In genomic region chr1:74668371-74668770, GRCm38 (mm10) we compare ENCODE assay signal across 25 mouse cellular contexts. TPM values are rescaled to one million over a fixed set of nuclear protein-coding genes. Genes with fewer than 3 reads are reported as not detected.
DNase-seq lines count a peak whose midpoint lies in the region; ATAC-seq and TF ChIP-seq lines count a peak whose summit lies in the region.
"Had no signal": no experiment of that assay in that cellular context is flagged by ENCODE, and none has a peak within 500 bp of the region (broad histone marks: within the 10 kb centered on the region; RNA-seq: fewer than 3 reads in every experiment).

No protein-coding gene starts in this region.

- peaks cover 14% of the 10 kb centered on the region for H3K36me3 ChIP-seq in heart, adult 2 months (ENCODE audit: control insufficient read depth, insufficient read depth, low read length)
- peaks cover 8% of the 10 kb centered on the region; the same call in 1 of the 2 replicates for H3K36me3 ChIP-seq in heart, embryonic 16.5 days (ENCODE audit: control insufficient read depth, insufficient read depth)
- H3K36me3 ChIP-seq in kidney, embryonic 16.5 days (ENCODE audit: insufficient read depth, low read length): no peaks in the 10 kb centered on the region

- ATAC-seq in heart, embryonic 16.5 days (replicated peaks; ENCODE audit: extremely low read depth, insufficient read depth, low FRiP score): no peak
- ATAC-seq in kidney, embryonic 16.5 days (ENCODE audit: low FRiP score, low TSS enrichment): no peak
- ATAC-seq: CD4-positive, CD25-positive, alpha-beta regulatory T cell, adult 4 months; forebrain, embryonic 14.5 days; forebrain, postnatal 0 days; hindbrain, postnatal 0 days; inflammation-experienced regulatory T-cells, adult 6 months; intestine, embryonic 16.5 days had no signal

- 59% methylated on average over 3 of the region's 3 CpGs for WGBS in heart, adult 2 months
- WGBS in heart, embryonic 16.5 days: 63% methylated on average over 3 of the region's 3 CpGs
- 88% methylated on average over 3 of the region's 3 CpGs for WGBS in kidney, embryonic 16.5 days

- peak overlapping the region; percentile 76 for H3K27ac ChIP-seq in heart, adult 2 months
- peak overlapping the region; percentile 71 for H3K27ac ChIP-seq in heart, embryonic 16.5 days (ENCODE audit: low read length)
- no peak overlapping the region for H3K27ac ChIP-seq in kidney, embryonic 16.5 days (ENCODE audit: low read length)
- H3K27ac ChIP-seq: embryonic facial prominence, embryonic 12.5 days; embryonic facial prominence, embryonic 15.5 days; hindbrain, embryonic 14.5 days; hindbrain, postnatal 0 days had no signal

- H3K4me3 ChIP-seq in heart, adult 2 months: no peak overlapping the region
- no peak overlapping the region for H3K4me3 ChIP-seq in heart, embryonic 16.5 days (ENCODE audit: low read length)
- H3K4me3 ChIP-seq in kidney, embryonic 16.5 days (ENCODE audit: low read length): no peak overlapping the region
- H3K4me3 ChIP-seq: embryonic facial prominence, embryonic 12.5 days; embryonic facial prominence, embryonic 15.5 days; heart, embryonic 12.5 days had no signal

- no peak for TF ChIP-seq CTCF in heart, adult 2 months (IDR thresholded peaks at IDR 0.05)

- no peaks in the 10 kb centered on the region for H3K27me3 ChIP-seq in heart, adult 2 months (ENCODE audit: control insufficient read depth, insufficient read depth, low read length)
- H3K27me3 ChIP-seq in heart, embryonic 16.5 days (ENCODE audit: control insufficient read depth, insufficient read depth, low read length): no peaks in the 10 kb centered on the region
- H3K27me3 ChIP-seq in kidney, embryonic 16.5 days (ENCODE audit: insufficient read depth, low read length): no peaks in the 10 kb centered on the region
- H3K27me3 ChIP-seq: embryonic facial prominence, embryonic 12.5 days; embryonic facial prominence, embryonic 15.5 days; heart, embryonic 12.5 days had no signal

- intact Hi-C loops in heart, adult 2 months (cut with DNase I): loop anchor here (10.0 kb wide), 3 partner anchors 46 to 164 kb away; partner anchors contain the start of genes Bcs1l, Cnot9, Cyp27a1 and Zfp142
- intact Hi-C loops in heart, postnatal 14 days (cut with DNase I): no loop called here
- intact Hi-C loops in heart, postnatal 25 days (cut with DNase I): loop anchor here (10.0 kb wide), 2 partner anchors 64 to 86 kb away; partner anchors contain the start of genes Rnf25 and Stk36

- peaks cover 4% of the 10 kb centered on the region for H3K4me1 ChIP-seq in heart, adult 2 months (ENCODE audit: control insufficient read depth, insufficient read depth, low read length)
- H3K4me1 ChIP-seq in heart, embryonic 16.5 days (ENCODE audit: control insufficient read depth, insufficient read depth, low read length): peaks cover 33% of the 10 kb centered on the region
- peaks cover 3% of the 10 kb centered on the region; the same call in 1 of the 2 replicates for H3K4me1 ChIP-seq in kidney, embryonic 16.5 days (ENCODE audit: insufficient read depth, low read length)
- H3K4me1 ChIP-seq: embryonic facial prominence, embryonic 15.5 days had no signal

- no peak for DNase-seq in heart, adult 2 months
- no peak for DNase-seq in heart, postnatal 14 days
- no peak for DNase-seq in heart, postnatal 25 days (ENCODE audit: low spot score)
- peak; percentile 39 for DNase-seq in kidney, adult 9 months
- DNase-seq: adrenal gland, postnatal 14 days; cerebellum, adult 11 months; cerebellum, adult 2 months; cerebellum, adult 9-11 months; cerebellum, postnatal 25 days; forebrain, postnatal 0 days; gastrocnemius, postnatal 25 days; heart, postnatal 4 days; kidney, adult 18-20 months had no signal

- H3K9me3 ChIP-seq in heart, embryonic 16.5 days (replicated peaks; ENCODE audit: control insufficient read depth, low read length): no peaks in the 10 kb centered on the region
- no peaks in the 10 kb centered on the region for H3K9me3 ChIP-seq in kidney, embryonic 16.5 days (ENCODE audit: low read length)
- H3K9me3 ChIP-seq: embryonic facial prominence, embryonic 12.5 days; embryonic facial prominence, embryonic 15.5 days; heart, embryonic 12.5 days had no signal

- no peak for TF ChIP-seq POLR2A in heart, adult 2 months (IDR thresholded peaks at IDR 0.05; ENCODE audit: insufficient read depth, low read depth, low read length)

- peaks cover 6% of the 10 kb centered on the region for H3K79me2 ChIP-seq in heart, adult 2 months (replicated peaks; ENCODE audit: control insufficient read depth, insufficient read depth, low read length)

- no peak overlapping the region for H3K9ac ChIP-seq in heart, adult 2 months (ENCODE audit: low read depth, low read length)
- no peak overlapping the region for H3K9ac ChIP-seq in heart, embryonic 16.5 days (ENCODE audit: low read length)
- no peak overlapping the region for H3K9ac ChIP-seq in kidney, embryonic 16.5 days (replicated peaks; ENCODE audit: low read length)
- H3K9ac ChIP-seq: embryonic facial prominence, embryonic 12.5 days; embryonic facial prominence, embryonic 15.5 days; forebrain, postnatal 0 days; heart, embryonic 12.5 days; hindbrain, embryonic 14.5 days had no signal

- no peak overlapping the region for H3K4me2 ChIP-seq in heart, embryonic 16.5 days (ENCODE audit: low read depth, low read length)
- no peak overlapping the region for H3K4me2 ChIP-seq in kidney, embryonic 16.5 days (replicated peaks; ENCODE audit: low read depth, low read length)
- H3K4me2 ChIP-seq: embryonic facial prominence, embryonic 12.5 days; embryonic facial prominence, embryonic 15.5 days; heart, embryonic 12.5 days; hindbrain, embryonic 14.5 days had no signal

- TF ChIP-seq EP300 in heart, adult 2 months (IDR thresholded peaks at IDR 0.05; ENCODE audit: insufficient read depth, low read depth, low read length): no peak

RNA-seq across cellular contexts. Expression of gene Ttll4, which starts 6.8 kb away (rescaled TPM):
- 10 to 100 TPM in 1 of 2 experiments, 1 to 10 TPM in 1; 9.7 to 10.9 TPM for total RNA-seq in heart, adult 2 months (2021)
- 6.6 and 15.5 TPM in 2 replicates for polyA plus RNA-seq in heart, adult 2 months (2012; rRNA removed)
- 10 to 100 TPM; 13.8 to 14.7 TPM for total RNA-seq in heart, postnatal 14 days (2021)
- 7.1 and 10.3 TPM in 2 replicates for polyA plus RNA-seq in heart, embryonic 16.5 days (2015; fragmentation: Nextera tagmentation; extraction: Ambion mirVana)
- total RNA-seq in heart, postnatal 25 days (2021): 10 to 100 TPM; 11.6 to 12.1 TPM
- 11.8 and 17.8 TPM in 2 replicates for polyA plus RNA-seq in kidney, embryonic 16.5 days (2015; fragmentation: Nextera tagmentation; extraction: Ambion mirVana)

RNA-seq across cellular contexts. Expression of gene Cyp27a1, which starts 45.0 kb away (rescaled TPM):
- total RNA-seq in heart, adult 2 months (2021): 10 to 100 TPM; 10.1 to 18.1 TPM
- 17.0 and 22.2 TPM in 2 replicates for polyA plus RNA-seq in heart, adult 2 months (2012; rRNA removed)
- 10 to 100 TPM; 10.4 to 17.1 TPM for total RNA-seq in heart, postnatal 14 days (2021)
- 12.4 and 13.3 TPM in 2 replicates for polyA plus RNA-seq in heart, embryonic 16.5 days (2015; fragmentation: Nextera tagmentation; extraction: Ambion mirVana)
- 10 to 100 TPM; 11.1 to 11.9 TPM for total RNA-seq in heart, postnatal 25 days (2021)
- 7.6 and 7.7 TPM in 2 replicates for polyA plus RNA-seq in kidney, embryonic 16.5 days (2015; fragmentation: Nextera tagmentation; extraction: Ambion mirVana)
- total RNA-seq: MEL had no signal
- polyA plus RNA-seq: CD4-positive, CD25-positive, alpha-beta regulatory T cell, adult 4 months had no signal
